Mouse (Mus musculus): ENCODE data around the gene Parp4. TPM values are rescaled to one million over a fixed set of nuclear protein-coding genes. Genes with fewer than 3 reads are reported as not detected.

The Parp4 gene
- 2.2 and 2.8 TPM in 2 replicates for polyA plus RNA-seq (2014; fragmentation: Nextera tagmentation; extraction: Ambion mirVana)

DNA sequence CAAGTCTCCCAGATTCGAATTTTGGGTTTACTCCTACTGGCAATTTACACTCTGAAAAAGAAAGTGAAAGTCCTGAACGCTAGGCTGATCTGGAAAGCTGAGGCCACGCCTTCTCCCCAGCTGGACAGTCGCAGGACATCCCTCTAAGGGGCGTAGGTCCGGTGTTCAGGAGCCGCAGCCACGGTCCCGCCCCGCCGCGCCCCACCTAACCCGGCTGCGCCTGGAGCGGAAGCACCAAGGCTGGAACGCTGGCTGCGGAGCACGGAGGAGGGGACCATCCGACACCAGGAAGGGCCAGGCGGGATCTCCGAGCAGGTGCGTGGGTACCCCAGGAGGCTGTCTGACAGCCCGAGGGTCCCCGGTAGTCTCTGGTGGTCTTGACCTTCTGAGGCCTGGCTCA lies at the start of gene Parp4, which contains the start of gene Cenpj:
Gene Parp4 (plus strand): TSS at position 204 of the 400 bp plus-strand sequence.
Gene Cenpj (minus strand): TSS at position 10 of the 400 bp plus-strand sequence.
- peaks cover 6% of the 10 kb centered on the region; the same call in 1 of the 2 replicates for H3K4me1 ChIP-seq (ENCODE audit: control insufficient read depth, insufficient read depth, low read length)
- H3K27ac ChIP-seq (replicated peaks; ENCODE audit: low read depth, low read length): no peak within 1 kb of the TSS
- peak within 1 kb of the TSS; percentile 59 for H3K9ac ChIP-seq (ENCODE audit: low read length)
- ATAC-seq (ENCODE audit: insufficient number of reproducible peaks, low FRiP score, low TSS enrichment, low read depth) (no peak), DNase-seq (ENCODE audit: low spot score) (peak; percentile 68)
- under 1% methylated on average over 24 of the region's 24 CpGs for WGBS
- H3K27me3 ChIP-seq (ENCODE audit: control insufficient read depth, insufficient read depth, low read length): no peaks in the 10 kb centered on the region
- no peaks in the 10 kb centered on the region for H3K36me3 ChIP-seq (ENCODE audit: control insufficient read depth, insufficient read depth, low read length)
- peak within 1 kb of the TSS; percentile 47 for H3K4me3 ChIP-seq (ENCODE audit: low read depth, low read length)
- peak within 1 kb of the TSS; percentile 83 for H3K4me2 ChIP-seq (ENCODE audit: low read depth, severe bottlenecking)
- no peaks in the 10 kb centered on the region for H3K9me3 ChIP-seq (ENCODE audit: control insufficient read depth, low read length)

- Histone ChIP-seq H3K4me1 (ENCODE audit: control insufficient read depth, insufficient read depth, low read length) (no peaks in the 10 kb centered on the region), H3K4me3 (ENCODE audit: low read depth, low read length) (no peak overlapping the region), H3K27ac (replicated peaks; ENCODE audit: low read depth, low read length) (no peak overlapping the region), H3K9ac (ENCODE audit: low read length) (no peak overlapping the region), H3K36me3 (ENCODE audit: control insufficient read depth, insufficient read depth, low read length) (peaks cover 2% of the 10 kb centered on the region; the same call in 1 of the 2 replicates), H3K4me2 (ENCODE audit: low read depth, severe bottlenecking) (no peak overlapping the region), H3K27me3 (ENCODE audit: control insufficient read depth, insufficient read depth, low read length) (no peaks in the 10 kb centered on the region), H3K9me3 (ENCODE audit: control insufficient read depth, low read length) (no peaks in the 10 kb centered on the region)
- WGBS: 93% methylated on average over 2 of the region's 2 CpGs
- ATAC-seq (ENCODE audit: insufficient number of reproducible peaks, low FRiP score, low TSS enrichment, low read depth) (no peak), DNase-seq (ENCODE audit: low spot score) (no peak)
Observed at GRCm38 (mm10) chr14:56530788-56531187, 44.6 kb upstream of the Parp4 start.

DNA sequence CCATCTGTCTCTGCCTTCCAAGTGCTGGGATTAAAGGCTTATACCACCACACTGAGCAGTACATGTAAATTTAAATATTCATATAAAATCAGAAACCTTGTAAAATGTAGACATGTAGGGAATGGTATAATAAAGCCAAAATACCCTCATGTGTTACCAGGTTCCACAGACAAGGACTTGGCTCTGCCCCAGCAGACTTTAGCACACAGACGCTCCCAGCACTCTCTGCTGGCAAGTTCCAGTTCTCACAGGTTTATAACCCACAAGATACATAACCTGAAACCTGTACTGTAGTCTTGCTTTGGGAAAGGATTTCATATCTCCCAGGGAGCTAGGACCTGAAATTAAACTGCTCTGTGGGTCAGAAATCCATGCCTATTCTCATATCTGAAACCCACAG lies 30.5 kb upstream of the Parp4 start:
- Histone ChIP-seq H3K4me1 (ENCODE audit: control insufficient read depth, insufficient read depth, low read length) (no peaks in the 10 kb centered on the region), H3K9me3 (ENCODE audit: control insufficient read depth, low read length) (no peaks in the 10 kb centered on the region), H3K4me2 (ENCODE audit: low read depth, severe bottlenecking) (no peak overlapping the region), H3K9ac (ENCODE audit: low read length) (no peak overlapping the region), H3K36me3 (ENCODE audit: control insufficient read depth, insufficient read depth, low read length) (no peaks in the 10 kb centered on the region; the same call in 1 of the 2 replicates), H3K4me3 (ENCODE audit: low read depth, low read length) (no peak overlapping the region), H3K27ac (replicated peaks; ENCODE audit: low read depth, low read length) (no peak overlapping the region), H3K27me3 (ENCODE audit: control insufficient read depth, insufficient read depth, low read length) (no peaks in the 10 kb centered on the region)
- DNase-seq (ENCODE audit: low spot score): no peak
- WGBS: 96% methylated on average over 1 of the region's 1 CpGs
- no peak for ATAC-seq (ENCODE audit: insufficient number of reproducible peaks, low FRiP score, low TSS enrichment, low read depth)

DNA sequence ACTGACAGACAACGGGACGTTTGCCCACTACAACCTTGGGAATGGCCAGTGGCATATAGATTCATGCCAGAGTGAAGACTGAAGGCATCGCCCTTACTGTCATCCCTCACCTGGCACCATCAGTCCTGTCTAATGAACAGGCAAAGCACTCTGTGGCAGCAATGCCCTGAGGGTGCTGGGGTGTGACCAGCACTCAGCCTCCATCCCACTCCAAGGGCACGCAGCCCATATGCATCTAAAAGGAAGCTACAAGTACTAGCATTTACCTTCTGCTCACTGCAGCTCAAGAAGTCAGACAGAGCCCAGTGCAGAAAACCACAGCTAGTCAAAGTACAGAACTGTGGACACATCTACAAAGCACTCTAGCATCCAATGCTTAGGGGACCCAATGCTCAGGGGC lies 29.9 kb upstream of the Parp4 start:
- Histone ChIP-seq H3K4me3 (ENCODE audit: low read depth, low read length) (no peak overlapping the region), H3K9me3 (ENCODE audit: control insufficient read depth, low read length) (no peaks in the 10 kb centered on the region), H3K4me1 (ENCODE audit: control insufficient read depth, insufficient read depth, low read length) (no peaks in the 10 kb centered on the region), H3K36me3 (ENCODE audit: control insufficient read depth, insufficient read depth, low read length) (no peaks in the 10 kb centered on the region; the same call in 1 of the 2 replicates), H3K27me3 (ENCODE audit: control insufficient read depth, insufficient read depth, low read length) (no peaks in the 10 kb centered on the region), H3K9ac (ENCODE audit: low read length) (no peak overlapping the region), H3K27ac (replicated peaks; ENCODE audit: low read depth, low read length) (no peak overlapping the region), H3K4me2 (ENCODE audit: low read depth, severe bottlenecking) (no peak overlapping the region)
- ATAC-seq (ENCODE audit: insufficient number of reproducible peaks, low FRiP score, low TSS enrichment, low read depth) (no peak), DNase-seq (ENCODE audit: low spot score) (no peak)
- 92% methylated on average over 4 of the region's 4 CpGs for WGBS

GRCm38 (mm10) chr14:56550960-56551359 lies 24.5 kb upstream of the Parp4 start:
- no peak for DNase-seq (ENCODE audit: low spot score)
- Histone ChIP-seq H3K4me2 (ENCODE audit: low read depth, severe bottlenecking) (no peak overlapping the region), H3K27me3 (ENCODE audit: control insufficient read depth, insufficient read depth, low read length) (no peaks in the 10 kb centered on the region), H3K9ac (ENCODE audit: low read length) (no peak overlapping the region), H3K36me3 (ENCODE audit: control insufficient read depth, insufficient read depth, low read length) (peaks cover 10% of the 10 kb centered on the region; the same call in 1 of the 2 replicates), H3K4me1 (ENCODE audit: control insufficient read depth, insufficient read depth, low read length) (no peaks in the 10 kb centered on the region), H3K27ac (replicated peaks; ENCODE audit: low read depth, low read length) (no peak overlapping the region), H3K4me3 (ENCODE audit: low read depth, low read length) (no peak overlapping the region), H3K9me3 (ENCODE audit: control insufficient read depth, low read length) (no peaks in the 10 kb centered on the region)
- ATAC-seq (ENCODE audit: insufficient number of reproducible peaks, low FRiP score, low TSS enrichment, low read depth): no peak
- WGBS: 93% methylated on average over 4 of the region's 4 CpGs

DNA sequence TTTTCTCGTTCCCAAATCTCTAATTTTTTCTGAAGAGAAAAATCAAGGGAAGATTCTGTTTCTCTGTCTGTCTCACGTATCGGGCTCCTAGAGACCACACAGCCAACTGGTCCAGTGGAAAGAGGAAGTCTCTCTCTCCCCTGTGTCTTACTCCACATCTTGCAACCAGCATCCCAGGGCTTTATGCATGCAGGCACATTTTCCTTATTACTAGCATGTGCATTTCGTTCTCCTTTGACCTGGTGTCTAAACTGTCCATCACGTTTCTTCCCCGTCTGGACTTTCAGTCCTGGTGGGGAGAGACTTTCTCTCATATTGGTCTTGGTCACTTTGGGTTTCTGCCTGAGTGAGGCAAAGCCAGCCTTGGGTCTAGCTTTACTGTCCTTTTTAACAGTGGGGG lies 22.5 kb upstream of the Parp4 start:
- ATAC-seq (ENCODE audit: insufficient number of reproducible peaks, low FRiP score, low TSS enrichment, low read depth): no peak
- no peak for DNase-seq (ENCODE audit: low spot score)
- peaks cover 10% of the 10 kb centered on the region; the same call in 1 of the 2 replicates for H3K36me3 ChIP-seq (ENCODE audit: control insufficient read depth, insufficient read depth, low read length)
- WGBS: 88% methylated on average over 6 of the region's 6 CpGs
- H3K4me1 ChIP-seq (ENCODE audit: control insufficient read depth, insufficient read depth, low read length): no peaks in the 10 kb centered on the region
- H3K9me3 ChIP-seq (ENCODE audit: control insufficient read depth, low read length): no peaks in the 10 kb centered on the region
- H3K9ac ChIP-seq (ENCODE audit: low read length): no peak overlapping the region
- no peaks in the 10 kb centered on the region for H3K27me3 ChIP-seq (ENCODE audit: control insufficient read depth, insufficient read depth, low read length)
- no peak overlapping the region for H3K4me3 ChIP-seq (ENCODE audit: low read depth, low read length)
- no peak overlapping the region for H3K4me2 ChIP-seq (ENCODE audit: low read depth, severe bottlenecking)
- no peak overlapping the region for H3K27ac ChIP-seq (replicated peaks; ENCODE audit: low read depth, low read length)

DNA sequence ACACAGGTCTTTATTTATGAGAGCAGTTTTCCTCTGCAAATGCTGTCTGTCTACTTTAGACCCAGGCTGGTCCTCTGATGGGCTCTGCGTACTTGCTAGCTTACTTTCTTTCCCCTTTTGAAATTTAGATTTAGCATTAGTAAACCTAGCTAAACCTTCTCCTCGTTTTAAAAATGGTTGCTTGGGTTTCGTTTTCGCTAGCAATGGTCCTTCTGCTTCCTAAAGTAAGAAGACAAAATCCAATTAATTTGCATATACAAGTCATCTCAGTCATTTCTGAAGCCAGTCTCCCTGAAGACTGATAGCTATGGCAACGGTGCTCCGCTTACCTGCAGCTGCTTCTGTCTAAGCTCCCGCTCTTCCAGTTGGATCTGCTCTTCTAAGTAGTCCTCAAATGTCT lies 22.1 kb upstream of the Parp4 start:
- no peak for ATAC-seq (ENCODE audit: insufficient number of reproducible peaks, low FRiP score, low TSS enrichment, low read depth)
- Histone ChIP-seq H3K4me3 (ENCODE audit: low read depth, low read length) (no peak overlapping the region), H3K9ac (ENCODE audit: low read length) (no peak overlapping the region), H3K36me3 (ENCODE audit: control insufficient read depth, insufficient read depth, low read length) (peaks cover 10% of the 10 kb centered on the region; the same call in 1 of the 2 replicates), H3K9me3 (ENCODE audit: control insufficient read depth, low read length) (no peaks in the 10 kb centered on the region), H3K27ac (replicated peaks; ENCODE audit: low read depth, low read length) (no peak overlapping the region), H3K27me3 (ENCODE audit: control insufficient read depth, insufficient read depth, low read length) (no peaks in the 10 kb centered on the region), H3K4me2 (ENCODE audit: low read depth, severe bottlenecking) (no peak overlapping the region), H3K4me1 (ENCODE audit: control insufficient read depth, insufficient read depth, low read length) (no peaks in the 10 kb centered on the region)
- 94% methylated on average over 7 of the region's 7 CpGs for WGBS
- no peak for DNase-seq (ENCODE audit: low spot score)

GRCm38 (mm10) chr14:56554716-56555115 lies 20.7 kb upstream of the Parp4 start:
- Histone ChIP-seq H3K4me3 (ENCODE audit: low read depth, low read length) (no peak overlapping the region), H3K36me3 (ENCODE audit: control insufficient read depth, insufficient read depth, low read length) (peaks cover 12% of the 10 kb centered on the region; the same call in 1 of the 2 replicates), H3K27me3 (ENCODE audit: control insufficient read depth, insufficient read depth, low read length) (no peaks in the 10 kb centered on the region), H3K4me1 (ENCODE audit: control insufficient read depth, insufficient read depth, low read length) (no peaks in the 10 kb centered on the region), H3K4me2 (ENCODE audit: low read depth, severe bottlenecking) (no peak overlapping the region), H3K9me3 (ENCODE audit: control insufficient read depth, low read length) (no peaks in the 10 kb centered on the region), H3K27ac (replicated peaks; ENCODE audit: low read depth, low read length) (no peak overlapping the region), H3K9ac (ENCODE audit: low read length) (no peak overlapping the region)
- ATAC-seq (ENCODE audit: insufficient number of reproducible peaks, low FRiP score, low TSS enrichment, low read depth): no peak
- WGBS: 94% methylated on average over 2 of the region's 2 CpGs
- DNase-seq (ENCODE audit: low spot score): no peak

DNA sequence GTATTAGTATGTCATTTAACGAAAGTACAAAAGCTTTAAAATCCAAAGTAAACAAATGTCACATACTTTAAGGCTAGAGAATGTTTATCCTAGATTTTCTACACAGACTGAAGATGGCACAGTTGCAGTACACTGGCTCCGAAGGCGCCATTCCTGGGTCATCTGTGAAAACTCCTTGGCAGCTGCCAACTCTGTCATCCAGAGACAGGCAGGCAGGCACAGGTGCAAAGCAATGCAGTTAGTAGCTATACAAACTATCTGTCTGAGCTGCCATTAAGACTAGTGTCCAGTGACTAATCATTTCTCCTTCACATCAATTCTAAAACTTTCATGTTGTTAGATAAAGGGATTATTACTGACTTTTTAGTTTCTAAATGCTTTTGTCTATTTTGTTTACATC lies 16.3 kb upstream of the Parp4 start:
- 96% methylated on average over 3 of the region's 3 CpGs for WGBS

More for the DNA sequence above, 16.3 kb upstream of the Parp4 start:
- ATAC-seq (ENCODE audit: insufficient number of reproducible peaks, low FRiP score, low TSS enrichment, low read depth) (no peak), DNase-seq (ENCODE audit: low spot score) (no peak)
- Histone ChIP-seq H3K4me2 (ENCODE audit: low read depth, severe bottlenecking) (no peak overlapping the region), H3K4me1 (ENCODE audit: control insufficient read depth, insufficient read depth, low read length) (no peaks in the 10 kb centered on the region), H3K27me3 (ENCODE audit: control insufficient read depth, insufficient read depth, low read length) (no peaks in the 10 kb centered on the region), H3K4me3 (ENCODE audit: low read depth, low read length) (no peak overlapping the region), H3K9ac (ENCODE audit: low read length) (no peak overlapping the region), H3K27ac (replicated peaks; ENCODE audit: low read depth, low read length) (no peak overlapping the region), H3K36me3 (ENCODE audit: control insufficient read depth, insufficient read depth, low read length) (peaks cover 4% of the 10 kb centered on the region; the same call in 1 of the 2 replicates), H3K9me3 (ENCODE audit: control insufficient read depth, low read length) (no peaks in the 10 kb centered on the region)
